Mouse (Mus musculus) liver, adult 10 weeks (tissue): ENCODE results near the gene Hist1h3g. TPM values are rescaled to one million over a fixed set of nuclear protein-coding genes. Genes with fewer than 3 reads are reported as not detected.

Experiments
- polyA plus RNA-seq: library from polyadenylated mRNA; stranded (reverse); fragments of 350-450 nt; fragmentation: Illumina TruSeq; extraction: RNeasy Lipid Tissue Mini Kit (QIAGEN cat#74804); gene quantifications from one replicate; pipeline ENCODE4 v1.2.3, GENCODE M21; 2014; ENCODE audit warnings: low read depth, low replicate concordance

The Hist1h3g gene
- polyA plus RNA-seq, 1 experiment from 2014 or later = not detected

Other genes with a start within 250 kb of the Hist1h3g start
- gene Zfp322a, start 166.2 kb upstream of the Hist1h3g start, polyA plus RNA-seq = 23.5 TPM
- gene Abt1, start 111.6 kb upstream of the Hist1h3g start, polyA plus RNA-seq = 1.7 TPM
- gene Btn1a1, start 69.5 kb upstream of the Hist1h3g start, polyA plus RNA-seq = not detected
- not detected for gene Btn2a2, start 46.6 kb upstream of the Hist1h3g start, polyA plus RNA-seq
- gene Hist1h4h, start 4.4 kb upstream of the Hist1h3g start, polyA plus RNA-seq = not detected
- not detected for gene Hist1h2af, start 1.5 kb upstream of the Hist1h3g start, polyA plus RNA-seq
- gene Hist1h2bh, start 8.0 kb downstream of the Hist1h3g start, polyA plus RNA-seq = 0.37 TPM
- not detected for gene Hist1h3f, start 8.6 kb downstream of the Hist1h3g start, polyA plus RNA-seq
- not detected for gene Hist1h4f, start 16.2 kb downstream of the Hist1h3g start, polyA plus RNA-seq
- 0.19 TPM for gene Hist1h1d, start 17.8 kb downstream of the Hist1h3g start, polyA plus RNA-seq
- not detected for gene Hist1h3e, start 26.9 kb downstream of the Hist1h3g start, polyA plus RNA-seq
- gene Hist1h2ae, start 35.8 kb downstream of the Hist1h3g start, polyA plus RNA-seq = not detected
- gene Hist1h2bg, start 36.0 kb downstream of the Hist1h3g start, polyA plus RNA-seq = not detected
- gene Hist1h2bf, start 38.8 kb downstream of the Hist1h3g start, polyA plus RNA-seq = not detected
- not detected for gene Hist1h2ad, start 39.0 kb downstream of the Hist1h3g start, polyA plus RNA-seq
- not detected for gene Hist1h3d, start 40.3 kb downstream of the Hist1h3g start, polyA plus RNA-seq
- not detected for gene Hist1h4d, start 46.2 kb downstream of the Hist1h3g start, polyA plus RNA-seq
- 0.95 TPM for gene Hist1h2be, start 85.7 kb downstream of the Hist1h3g start, polyA plus RNA-seq
- 0.45 TPM for gene Hist1h1e, start 87.1 kb downstream of the Hist1h3g start, polyA plus RNA-seq
- gene Hist1h2ac, start 148.5 kb downstream of the Hist1h3g start, polyA plus RNA-seq = 0.56 TPM
- 195 TPM for gene Hist1h2bc, start 148.8 kb downstream of the Hist1h3g start, polyA plus RNA-seq
- not detected for gene Hist1h1t, start 160.4 kb downstream of the Hist1h3g start, polyA plus RNA-seq
- 0.72 TPM for gene Hist1h4c, start 163.0 kb downstream of the Hist1h3g start, polyA plus RNA-seq
- 40.9 TPM for gene Hfe, start 175.4 kb downstream of the Hist1h3g start, polyA plus RNA-seq
- 9.8 TPM for gene Hist1h1c, start 203.4 kb downstream of the Hist1h3g start, polyA plus RNA-seq
- not detected for gene Hist1h3c, start 210.2 kb downstream of the Hist1h3g start, polyA plus RNA-seq
- gene Hist1h2bb, start 211.3 kb downstream of the Hist1h3g start, polyA plus RNA-seq = not detected
- gene Hist1h2ab, start 215.7 kb downstream of the Hist1h3g start, polyA plus RNA-seq = not detected
- not detected for gene Hist1h3b, start 216.8 kb downstream of the Hist1h3g start, polyA plus RNA-seq
- not detected for gene Hist1h4b, start 221.6 kb downstream of the Hist1h3g start, polyA plus RNA-seq
- gene Hist1h4a, start 225.8 kb downstream of the Hist1h3g start, polyA plus RNA-seq = not detected
- not detected for gene Hist1h3a, start 227.0 kb downstream of the Hist1h3g start, polyA plus RNA-seq
- not detected for gene Hist1h1a, start 228.2 kb downstream of the Hist1h3g start, polyA plus RNA-seq
- not detected for gene Trim38, start 234.5 kb downstream of the Hist1h3g start, polyA plus RNA-seq